Mouse (Mus musculus): ENCODE results near the gene Ppp4r4.
"Not testable (repeated sequence)": the region's sequence is repeated elsewhere in the genome, so short reads cannot be mapped to it uniquely, and the experiment has no call there.

Gene Ppp4r4

DNA sequence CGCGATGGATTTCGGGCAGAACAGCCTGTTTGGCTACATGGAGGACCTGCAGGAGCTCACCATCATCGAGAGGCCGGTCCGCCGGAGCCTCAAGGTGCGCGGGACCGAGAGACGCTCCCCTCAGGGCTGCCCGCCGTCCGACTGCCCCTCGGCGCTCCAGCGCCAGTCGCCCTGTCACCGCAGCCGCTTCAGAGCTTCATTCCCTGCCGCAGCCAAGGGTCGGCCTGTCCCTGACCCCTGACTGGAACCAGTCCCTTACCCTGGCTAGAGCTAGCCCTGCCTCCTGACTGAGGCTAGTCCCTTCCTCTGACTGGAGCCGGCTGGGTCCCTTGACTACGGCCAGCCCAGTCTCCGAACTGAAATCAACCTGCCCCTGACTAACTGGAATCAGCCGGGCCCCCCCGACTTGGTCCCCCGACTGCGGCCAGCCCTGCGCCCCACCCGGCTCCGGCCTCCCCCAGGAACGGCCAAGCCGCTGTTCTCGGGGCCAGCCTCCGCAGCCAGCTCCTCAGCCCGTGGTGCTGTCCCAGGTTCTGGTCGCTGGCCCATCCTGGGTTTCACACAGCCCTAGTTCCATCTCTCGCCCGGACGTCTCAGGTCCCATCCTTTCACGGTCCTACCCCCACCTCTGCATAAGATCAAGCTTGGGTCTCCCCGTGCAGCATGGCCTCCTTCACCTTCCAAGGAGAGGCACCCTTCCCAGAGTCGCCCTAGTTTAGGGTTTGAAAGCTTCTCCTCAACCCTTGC lies 739 bp downstream of the Ppp4r4 start:
- DNase-seq (ENCODE audit: extremely low read depth, insufficient read length, low spot score), result no peak

DNA sequence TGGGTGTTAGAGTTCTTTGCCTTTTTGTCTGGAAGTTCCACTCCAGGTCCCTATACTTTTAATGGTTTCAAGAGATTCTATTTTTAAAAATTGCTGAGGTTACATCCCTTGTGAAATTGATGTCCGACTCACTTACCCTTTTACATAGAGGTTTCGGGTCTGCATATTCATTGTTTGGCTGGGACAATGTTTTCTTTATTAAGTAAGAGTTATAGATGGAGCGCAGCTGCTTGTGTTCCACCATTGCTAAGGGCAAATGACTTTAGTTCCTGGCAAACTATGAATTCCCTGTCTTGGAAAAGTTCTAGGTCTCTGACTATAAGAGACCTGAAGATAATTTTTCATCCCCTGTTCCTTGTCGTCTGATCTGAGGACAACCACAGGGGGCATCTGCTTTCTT lies 8.3 kb downstream of the Ppp4r4 start:
- no peak for DNase-seq (ENCODE audit: extremely low read depth, insufficient read length, low spot score)

GRCm38 (mm10) chr12:103543351-103543750 lies 11.3 kb downstream of the Ppp4r4 start:
- no peak for DNase-seq (ENCODE audit: extremely low read depth, insufficient read length, low spot score)

DNA sequence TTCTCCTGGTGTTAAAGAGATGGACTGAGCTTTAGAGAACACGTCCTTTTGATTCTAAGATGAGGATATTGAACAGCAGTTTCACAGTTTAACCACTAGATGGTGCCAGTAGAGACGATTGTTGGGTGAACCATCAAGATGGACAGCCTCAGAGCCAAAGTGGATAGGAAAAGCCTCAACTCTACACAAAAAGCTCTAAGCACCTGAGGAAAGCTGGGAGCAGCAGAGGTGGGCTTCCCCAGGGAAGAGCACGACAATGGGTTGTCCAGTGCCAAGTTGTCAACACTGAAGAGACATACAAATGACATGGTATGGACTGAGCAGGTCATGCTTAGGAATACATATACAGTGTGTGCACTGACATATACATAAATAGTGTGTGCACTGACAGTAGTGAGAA lies 12.1 kb downstream of the Ppp4r4 start:
- no peak for DNase-seq (ENCODE audit: extremely low read depth, insufficient read length, low spot score)

- DNase-seq (ENCODE audit: extremely low read depth, insufficient read length, low spot score), result no peak
Observed at GRCm38 (mm10) chr12:103547438-103547837, 15.4 kb downstream of the Ppp4r4 start.

DNA sequence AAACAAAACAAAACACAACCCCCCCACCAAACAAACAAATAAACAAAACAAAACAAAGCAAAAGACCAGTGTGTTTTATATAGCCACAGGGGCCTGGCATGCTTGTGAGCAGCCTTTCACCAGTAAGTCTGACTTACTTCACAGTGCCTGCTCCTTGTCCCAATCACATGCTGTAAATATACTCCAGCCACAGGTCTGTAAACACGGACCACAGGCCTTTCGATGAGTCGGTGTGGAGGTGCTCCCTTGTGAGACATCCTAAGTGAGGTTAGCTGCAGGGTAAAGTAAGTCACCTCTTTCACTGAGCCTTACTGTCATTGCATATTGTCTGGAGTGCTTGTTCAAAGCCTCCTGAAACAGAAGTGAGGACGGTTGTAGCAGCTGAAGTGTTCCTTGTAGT lies 16.4 kb downstream of the Ppp4r4 start:
- no peak for DNase-seq (ENCODE audit: extremely low read depth, insufficient read length, low spot score)

- DNase-seq (ENCODE audit: extremely low read depth, insufficient read length, low spot score), result no peak
Observed at GRCm38 (mm10) chr12:103550047-103550446, 18.0 kb downstream of the Ppp4r4 start.

- no peak for DNase-seq (ENCODE audit: extremely low read depth, insufficient read length, low spot score)
Observed at GRCm38 (mm10) chr12:103551422-103551821, 19.3 kb downstream of the Ppp4r4 start.

- no peak for DNase-seq (ENCODE audit: extremely low read depth, insufficient read length, low spot score)
Observed at GRCm38 (mm10) chr12:103552506-103552905, 20.4 kb downstream of the Ppp4r4 start.

- DNase-seq (ENCODE audit: extremely low read depth, insufficient read length, low spot score), result no peak
Observed at GRCm38 (mm10) chr12:103553497-103553896, 21.4 kb downstream of the Ppp4r4 start.

- no peak for DNase-seq (ENCODE audit: extremely low read depth, insufficient read length, low spot score)
Observed at GRCm38 (mm10) chr12:103556856-103557255, 24.8 kb downstream of the Ppp4r4 start.

- no peak for DNase-seq (ENCODE audit: extremely low read depth, insufficient read length, low spot score)
Observed at GRCm38 (mm10) chr12:103564726-103565125, 32.6 kb downstream of the Ppp4r4 start.

DNA sequence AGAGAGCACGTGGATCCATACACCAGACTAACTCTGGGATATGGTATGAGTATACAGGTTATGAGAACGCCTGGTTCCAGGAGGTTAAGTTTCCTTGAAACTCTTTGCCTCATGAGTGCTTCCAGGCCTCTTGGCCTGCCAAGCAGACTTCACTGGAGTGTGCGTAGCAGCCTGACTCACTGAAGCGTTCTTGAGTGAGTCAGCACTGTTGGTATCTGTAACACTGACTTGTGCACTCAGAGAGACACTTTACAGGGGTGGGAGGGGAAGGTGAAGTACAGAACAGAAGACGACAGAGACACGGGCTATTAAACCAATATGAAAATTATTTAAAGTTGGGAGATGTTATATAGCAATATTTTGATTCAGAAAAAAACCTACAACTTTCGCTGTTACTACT lies 33.1 kb downstream of the Ppp4r4 start:
- peak; percentile 6 for DNase-seq (ENCODE audit: extremely low read depth, insufficient read length, low spot score)

DNA sequence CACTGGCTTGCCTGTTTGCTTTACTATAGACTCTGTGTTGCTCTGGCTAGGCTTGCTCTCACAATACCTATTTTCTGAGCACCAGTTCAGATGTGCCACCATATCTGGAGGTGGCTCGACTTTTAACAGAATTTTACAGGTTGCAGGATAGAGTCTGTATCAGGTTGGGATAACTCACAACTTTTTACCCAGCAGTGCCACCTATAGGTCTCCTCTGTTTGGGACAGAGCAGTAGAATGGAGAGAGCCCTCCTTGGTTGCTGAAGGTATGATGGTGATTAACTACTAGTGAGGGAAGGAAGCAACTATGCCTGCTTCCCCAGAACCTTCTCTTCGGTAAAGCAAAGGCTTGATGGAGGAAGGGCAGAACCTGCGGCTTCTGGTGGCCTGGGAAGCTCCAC lies 35.0 kb downstream of the Ppp4r4 start:
- no peak for DNase-seq (ENCODE audit: extremely low read depth, insufficient read length, low spot score)

DNA sequence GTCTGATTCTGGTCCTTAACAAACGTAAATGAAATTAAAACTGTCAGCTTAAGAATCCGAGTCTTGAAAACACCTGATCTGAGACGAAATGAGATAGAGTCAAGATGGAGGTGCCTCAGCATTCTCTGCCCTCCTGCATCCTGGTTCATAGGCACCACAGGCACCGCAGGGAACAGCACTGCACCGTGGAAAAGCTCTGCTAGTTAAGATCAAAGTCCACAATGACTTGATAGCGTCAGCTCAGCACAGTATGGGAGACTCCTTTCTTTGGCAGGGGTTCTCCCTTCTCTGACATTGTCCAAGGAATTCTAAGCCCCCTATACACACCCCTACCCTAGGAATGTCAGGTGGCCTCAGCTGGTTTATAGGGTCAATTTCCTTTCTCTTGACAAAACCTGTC lies 37.6 kb downstream of the Ppp4r4 start:
- DNase-seq (ENCODE audit: extremely low read depth, insufficient read length, low spot score), result no peak

- DNase-seq (ENCODE audit: extremely low read depth, insufficient read length, low spot score), result not testable (repeated sequence)
Observed at GRCm38 (mm10) chr12:103578148-103578547, 46.1 kb downstream of the Ppp4r4 start.

DNA sequence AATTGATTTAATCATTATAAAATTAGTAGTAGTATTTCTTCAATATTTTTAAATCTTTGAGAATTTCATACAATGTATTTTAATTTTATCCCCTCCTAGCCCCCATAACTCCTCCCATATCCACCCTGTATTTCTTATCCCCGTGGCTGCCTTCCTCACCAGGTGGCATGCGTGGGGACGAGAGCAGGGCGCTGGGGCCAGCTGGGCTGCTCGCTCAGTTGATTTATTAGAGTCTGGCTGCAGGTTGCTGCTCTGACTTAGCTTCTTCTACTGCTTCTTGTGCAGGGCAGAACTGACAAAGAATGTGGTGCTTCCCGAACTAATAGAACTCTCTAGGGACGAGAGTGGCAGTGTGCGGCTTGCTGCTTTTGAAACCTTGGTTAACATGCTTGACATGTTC lies 51.7 kb downstream of the Ppp4r4 start:
- DNase-seq (ENCODE audit: extremely low read depth, insufficient read length, low spot score), result no peak

GRCm38 (mm10) chr12:103598411-103598810 lies 66.3 kb downstream of the Ppp4r4 start:
- DNase-seq (ENCODE audit: extremely low read depth, insufficient read length, low spot score), result no peak

DNA sequence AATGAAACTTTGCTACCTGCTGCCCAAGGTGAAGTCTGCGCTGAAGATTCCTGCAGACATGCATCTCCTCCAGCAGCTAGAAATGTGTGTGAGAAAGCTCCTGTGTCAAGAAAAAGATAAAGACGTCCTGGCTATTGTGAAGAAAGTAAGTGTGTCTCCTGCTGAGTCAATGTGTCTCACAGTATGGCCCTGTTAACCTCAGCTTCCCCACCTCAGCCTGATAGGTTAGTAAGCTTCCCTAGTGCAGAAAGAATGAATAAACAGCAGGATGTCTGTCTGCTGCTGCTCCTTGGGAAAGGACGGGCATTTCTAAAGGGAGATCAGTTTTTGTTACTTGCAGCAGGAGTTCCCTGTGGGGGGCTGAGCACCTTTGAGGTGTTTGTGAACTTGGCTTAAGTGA lies 68.3 kb downstream of the Ppp4r4 start:
- no peak for DNase-seq (ENCODE audit: extremely low read depth, insufficient read length, low spot score)

- no peak for DNase-seq (ENCODE audit: extremely low read depth, insufficient read length, low spot score)
Observed at GRCm38 (mm10) chr12:103601839-103602238, 69.8 kb downstream of the Ppp4r4 start.

DNA sequence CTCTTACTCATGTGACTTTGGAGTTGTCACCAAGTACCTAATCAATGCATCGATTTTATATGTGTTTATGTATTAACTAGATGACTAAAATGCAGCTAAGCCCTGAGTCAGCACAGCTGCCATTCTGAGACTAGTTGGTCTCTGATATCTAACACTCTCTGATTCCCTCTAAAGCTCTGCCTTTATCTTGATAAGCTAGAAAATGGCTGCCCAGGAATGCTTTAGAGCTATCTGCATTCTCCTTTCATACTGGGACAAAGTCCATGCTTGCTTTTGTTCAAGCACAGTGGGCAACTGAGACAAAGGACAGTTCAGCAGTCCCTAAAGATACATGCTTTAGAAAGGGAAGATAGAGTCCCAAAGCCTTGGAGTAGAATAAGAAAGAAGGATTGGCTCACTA lies 83.1 kb downstream of the Ppp4r4 start:
- no peak for DNase-seq (ENCODE audit: extremely low read depth, insufficient read length, low spot score)

DNA sequence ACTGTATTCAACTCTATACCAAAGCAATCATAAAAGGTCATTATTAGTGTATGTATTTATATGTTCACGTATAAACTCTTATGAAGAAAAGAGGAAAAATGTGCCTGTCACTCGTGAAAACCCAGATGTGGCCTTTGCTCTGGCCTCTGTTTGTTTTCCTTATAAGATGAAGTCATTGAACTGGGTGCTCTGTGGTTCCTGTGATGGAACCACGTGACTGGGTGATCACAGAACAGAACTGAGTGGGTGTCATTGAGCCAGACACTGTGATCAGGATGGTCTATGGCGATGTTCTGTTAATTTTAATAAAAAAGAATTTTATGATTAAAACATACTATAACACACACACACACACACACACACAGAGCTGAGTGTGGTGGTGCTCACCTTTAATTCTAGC lies 83.7 kb downstream of the Ppp4r4 start:
- DNase-seq (ENCODE audit: extremely low read depth, insufficient read length, low spot score), result no peak

DNA sequence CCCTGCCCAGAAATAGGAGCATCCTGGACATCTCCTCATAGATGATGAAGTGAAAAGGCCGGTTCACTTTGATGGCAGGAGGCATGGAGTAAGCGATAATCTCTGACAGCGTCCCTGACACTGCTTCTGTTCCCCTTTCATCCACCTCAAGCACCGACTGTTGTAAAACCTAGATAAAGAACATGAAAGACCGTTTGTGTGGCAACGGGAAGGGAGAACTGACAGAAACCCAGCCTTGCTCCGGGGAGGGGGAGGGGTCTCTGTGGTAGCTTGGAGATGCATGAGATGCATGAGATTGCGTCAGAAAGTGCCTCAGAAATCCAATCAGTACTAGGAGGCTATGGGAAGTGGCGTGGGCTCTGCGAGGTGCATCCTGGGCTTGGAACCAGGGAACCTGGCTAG lies 84.8 kb downstream of the Ppp4r4 start:
- no peak for DNase-seq (ENCODE audit: extremely low read depth, insufficient read length, low spot score)

Measured in 3134 (cell line).